Mouse (Mus musculus): ENCODE results near the gene Hmgn3. TPM values are rescaled to one million over a fixed set of nuclear protein-coding genes. Genes with fewer than 3 reads are reported as not detected.
A peak's percentile ranks its signal among the peaks of the same experiment; 100 is the strongest.

The Hmgn3 gene
- total RNA-seq, 2 experiments from 2014 or later = 40.8 to 41.0 TPM

DNA sequence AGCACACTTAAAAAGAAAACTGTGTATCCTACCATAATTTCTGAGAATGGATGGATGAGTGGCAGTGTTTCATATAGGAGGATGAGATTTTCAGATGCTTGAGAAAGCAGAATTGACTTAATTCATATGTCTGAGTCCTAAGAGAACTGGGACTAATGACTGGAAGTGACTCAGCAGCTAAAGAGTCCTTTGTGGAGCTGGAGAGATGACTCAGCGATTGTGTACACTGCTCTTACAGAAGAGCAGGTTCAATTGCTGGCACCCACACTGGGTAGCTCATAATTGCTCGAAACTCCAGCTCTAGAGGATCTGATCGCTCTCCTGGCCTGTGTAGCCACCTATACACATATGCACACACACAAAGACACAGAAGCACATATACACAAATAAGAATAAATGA, 42.7 kb downstream of the Hmgn3 start:
- DNase-seq (ENCODE audit: low spot score in 2 of 2) = no peak

DNA sequence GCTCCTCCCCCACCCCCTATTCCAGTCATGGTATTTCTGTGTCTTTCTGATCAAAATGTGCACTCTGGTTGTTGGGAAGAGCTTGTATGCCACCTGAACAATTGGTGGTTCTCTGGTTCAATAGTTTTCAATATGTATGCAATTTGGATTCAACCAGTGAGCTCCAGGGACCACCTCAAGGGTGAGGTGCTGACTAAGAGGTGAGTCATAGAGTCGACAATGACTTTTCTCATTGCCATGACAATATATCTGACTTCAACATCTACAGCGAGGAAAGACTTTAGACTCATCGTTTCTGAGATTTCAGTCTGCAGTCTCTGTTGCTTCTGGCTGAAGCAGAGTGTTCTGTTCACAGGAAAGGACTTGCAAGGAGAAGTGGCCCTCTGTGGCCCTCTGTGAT, 44.8 kb downstream of the Hmgn3 start:
- no peak for DNase-seq (ENCODE audit: low spot score in 2 of 2)

GRCm38 (mm10) chr9:83100786-83101185, 45.7 kb downstream of the Hmgn3 start:
- no peak for DNase-seq (ENCODE audit: low spot score in 2 of 2)

DNA sequence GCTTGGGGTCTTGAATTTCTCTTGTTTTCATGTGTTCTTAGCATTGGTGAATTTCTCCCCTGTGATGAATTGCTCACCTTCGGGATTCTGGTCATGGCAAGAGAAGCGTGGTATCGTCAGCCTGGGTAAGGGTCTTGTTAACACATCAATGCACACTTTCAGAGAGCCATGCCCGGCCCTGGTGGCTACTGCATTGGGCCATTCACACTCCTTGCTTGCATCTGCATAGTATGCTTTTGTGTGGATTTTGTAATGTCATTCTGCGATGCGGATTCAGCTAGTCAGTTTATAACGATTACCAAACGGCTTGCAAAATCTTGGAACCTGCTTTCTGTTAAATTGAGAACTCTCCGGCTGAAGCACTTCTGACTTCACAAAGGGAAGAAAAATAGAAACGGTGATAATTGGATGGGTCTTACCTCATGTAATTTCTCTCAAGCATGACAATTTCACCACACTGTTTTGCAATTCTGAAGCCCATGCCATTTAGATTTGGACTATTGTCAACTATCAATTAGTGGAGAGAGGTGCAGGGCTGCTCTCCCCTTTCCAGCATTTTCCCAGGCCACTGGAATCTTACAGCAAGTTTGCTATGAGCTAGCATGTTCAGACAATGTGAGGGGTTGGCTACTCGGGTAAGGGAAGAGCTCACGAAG, 47.7 kb downstream of the Hmgn3 start:
- no peak for DNase-seq (ENCODE audit: low spot score in 2 of 2)

- peak in 1 of 2 experiments; percentile 45 for DNase-seq (ENCODE audit: low spot score in 2 of 2)
Observed at GRCm38 (mm10) chr9:83097816-83098215, 48.7 kb downstream of the Hmgn3 start.

GRCm38 (mm10) chr9:83094649-83095336, 51.7 kb downstream of the Hmgn3 start:
- DNase-seq (ENCODE audit: low spot score in 2 of 2) = no peak

DNA sequence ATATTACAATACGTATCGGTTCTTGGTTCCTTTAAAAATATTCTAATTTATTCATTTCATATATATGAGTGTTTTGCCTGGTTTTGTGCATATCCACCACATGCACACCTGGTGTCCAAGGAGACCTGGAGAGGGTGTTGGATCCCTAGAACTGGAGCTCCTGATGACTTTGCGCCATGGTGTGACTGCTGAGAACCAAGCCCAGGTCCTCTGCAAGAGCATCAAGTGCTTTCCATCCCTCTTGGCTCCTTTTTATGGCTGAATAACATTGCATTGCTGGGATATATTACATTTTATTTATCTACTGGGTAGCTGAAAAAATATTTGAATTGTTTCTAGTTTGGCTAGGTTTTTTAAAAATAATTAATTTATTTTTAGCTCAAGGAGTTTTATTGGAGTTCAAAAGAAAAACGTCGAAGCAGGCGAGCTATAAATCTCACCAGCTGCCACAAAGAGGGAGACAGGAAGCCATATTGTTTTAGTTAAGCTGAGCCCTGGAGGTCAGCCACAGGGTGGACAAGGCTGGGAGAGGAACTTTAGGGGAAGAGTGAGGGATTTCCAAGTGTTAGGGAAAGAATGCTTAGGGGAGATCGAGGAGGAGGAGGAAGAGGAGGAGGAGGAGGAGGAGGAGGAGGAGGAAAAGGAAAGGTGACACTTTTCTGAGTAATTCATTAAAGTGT, 62.6 kb downstream of the Hmgn3 start:
- no peak for DNase-seq (ENCODE audit: low spot score in 2 of 2)

DNA sequence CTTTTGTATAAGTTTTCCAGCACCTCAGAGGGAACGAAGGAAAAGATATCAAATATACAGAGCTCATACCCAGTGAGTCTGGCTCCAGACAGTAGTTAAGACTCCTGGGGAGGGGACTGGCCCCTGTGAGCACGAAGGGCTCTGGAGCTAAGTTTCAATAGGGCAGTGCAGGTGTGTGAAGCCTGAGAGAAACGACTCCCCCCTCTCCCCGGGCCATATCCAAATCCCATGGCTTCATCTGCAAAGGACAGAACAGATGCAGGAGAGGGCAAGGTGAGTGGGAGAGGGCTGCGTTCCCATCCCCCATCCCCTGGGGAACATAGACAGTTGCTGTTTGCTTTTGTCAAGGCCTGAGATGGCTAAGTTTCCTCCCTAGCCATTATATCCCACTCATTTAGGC, 63.4 kb downstream of the Hmgn3 start:
- DNase-seq (ENCODE audit: low spot score in 2 of 2) = no peak

DNA sequence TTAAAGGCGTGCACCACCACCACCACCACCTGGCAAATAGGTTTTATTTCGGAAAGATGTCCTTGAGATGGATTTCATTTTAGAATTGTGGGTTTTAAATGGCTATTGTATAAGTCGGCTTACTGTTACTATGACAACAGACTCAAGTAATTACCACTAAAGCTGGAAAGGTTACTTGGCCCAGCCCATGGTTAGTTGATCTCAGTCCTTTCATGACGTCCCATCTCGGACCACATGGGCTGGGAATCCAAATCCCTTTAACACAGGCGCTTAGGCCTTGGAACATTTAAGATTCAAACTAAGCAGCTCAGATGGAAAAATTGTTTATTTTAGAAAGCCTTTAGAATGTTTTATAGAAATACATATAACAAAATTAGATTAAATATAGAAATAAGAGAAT, 64.2 kb downstream of the Hmgn3 start:
- DNase-seq (ENCODE audit: low spot score in 2 of 2) = no peak

DNA sequence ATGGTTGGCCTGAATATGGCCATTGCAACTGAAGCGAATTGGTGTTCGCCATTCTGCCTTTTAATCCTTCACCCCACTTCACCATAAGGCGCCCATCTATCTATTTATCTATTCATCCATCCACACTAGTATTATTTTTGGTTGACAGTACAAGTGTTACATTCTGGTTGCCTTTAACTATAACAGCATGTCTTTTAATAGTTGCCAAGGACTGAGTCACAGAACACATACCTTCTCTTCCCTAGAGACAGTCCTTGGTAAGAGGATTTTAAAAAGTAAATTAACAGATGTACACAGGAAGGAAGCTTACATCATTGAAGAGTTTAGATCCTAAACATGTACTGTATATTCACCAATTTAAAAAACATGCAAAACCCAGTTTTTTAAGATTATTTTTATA, 66.8 kb downstream of the Hmgn3 start:
- DNase-seq (ENCODE audit: low spot score in 2 of 2) = no peak

GRCm38 (mm10) chr9:83068246-83068645, 78.2 kb downstream of the Hmgn3 start:
- DNase-seq (ENCODE audit: low spot score in 2 of 2) = no peak

GRCm38 (mm10) chr9:83061289-83061688, 85.2 kb downstream of the Hmgn3 start:
- no peak for DNase-seq (ENCODE audit: low spot score in 2 of 2)

Other genes starting within 250 kb of the Hmgn3 start
- 10 to 100 TPM; 67.4 to 75.6 TPM for gene Phip, start 171.2 kb downstream of the Hmgn3 start, total RNA-seq (2021)